Mouse (Mus musculus): ENCODE measurements around the gene Gm4491. TPM values are rescaled to one million over a fixed set of nuclear protein-coding genes. Genes with fewer than 3 reads are reported as not detected.

Gm4491 gene
- total RNA-seq, 1 experiment = not detected

DNA sequence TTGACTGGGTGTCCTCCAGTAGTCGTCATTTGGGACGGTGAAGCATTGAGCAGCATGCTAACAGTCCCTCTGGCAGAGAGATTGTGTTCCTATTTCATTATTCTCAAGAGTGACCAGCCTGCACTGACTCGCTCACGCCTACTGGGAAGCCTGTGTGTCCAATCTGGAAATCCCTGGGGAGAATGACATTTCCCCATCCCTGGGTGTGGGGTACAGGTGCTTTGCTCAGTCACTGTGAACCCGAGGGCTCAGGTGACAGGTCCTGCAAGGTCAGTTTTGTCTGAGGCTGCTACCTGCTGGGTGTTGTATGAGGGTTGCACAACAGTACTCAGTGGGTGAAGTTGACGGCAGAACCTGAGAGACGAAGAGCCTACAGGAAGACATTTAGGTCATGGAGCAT is 6.6 kb upstream of the Gm4491 start:
- Histone ChIP-seq H3K36me3 (ENCODE audit: control insufficient read depth, insufficient read depth, low read length, poor library complexity, severe bottlenecking) (no peaks in the 10 kb centered on the region), H3K9ac (ENCODE audit: insufficient read depth, low read depth, low read length, poor library complexity, severe bottlenecking) (no peak overlapping the region), H3K9me3 (ENCODE audit: control insufficient read depth, insufficient read depth, low read depth, low read length) (no peaks in the 10 kb centered on the region), H3K27ac (ENCODE audit: insufficient read depth, low read depth, low read length, poor library complexity, severe bottlenecking) (no peak overlapping the region), H3K4me3 (ENCODE audit: insufficient read depth in 1 of 2, low read depth in 1 of 2, low read length in 2 of 2, poor library complexity in 1 of 2, severe bottlenecking in 1 of 2) (no peak overlapping the region), H3K4me1 (ENCODE audit: control insufficient read depth in 2 of 2, insufficient read depth in 2 of 2, low read length in 2 of 2, poor library complexity in 1 of 2) (no peaks in the 10 kb centered on the region)
- TF ChIP-seq MAFK (IDR thresholded peaks at IDR 0.05; ENCODE audit: insufficient read depth, low read depth, low read length) = no peak
- TF ChIP-seq CHD2 (IDR thresholded peaks at IDR 0.05; ENCODE audit: low read depth, low read length) = no peak
- no peak for TF ChIP-seq ZC3H11A (IDR thresholded peaks at IDR 0.05; ENCODE audit: borderline replicate concordance, low read depth, low read length)
- TF ChIP-seq ZNF384 (IDR thresholded peaks at IDR 0.05; ENCODE audit: low read depth, low read length) = no peak
- TF ChIP-seq HCFC1 (IDR thresholded peaks at IDR 0.05; ENCODE audit: borderline replicate concordance, insufficient read depth, low read length) = no peak
- DNase-seq (ENCODE audit: low read depth, low spot score) = no peak
- in situ Hi-C loops (cut with MboI; ENCODE audit: low sequenced_read_pairs in 2 of 2, unreplicated experiment in 2 of 2) = loop anchor here in 1 of 2 experiments (25.0 kb wide), 1 partner anchor 215 kb away; no protein-coding TSS in a partner anchor

- H3K4me3 ChIP-seq (ENCODE audit: insufficient read depth in 1 of 2, low read depth in 1 of 2, low read length in 2 of 2, poor library complexity in 1 of 2, severe bottlenecking in 1 of 2) = no peak overlapping the region
- TF ChIP-seq ZNF384 (IDR thresholded peaks at IDR 0.05; ENCODE audit: low read depth, low read length) (no peak), CHD2 (IDR thresholded peaks at IDR 0.05; ENCODE audit: low read depth, low read length) (no peak), ZC3H11A (IDR thresholded peaks at IDR 0.05; ENCODE audit: borderline replicate concordance, low read depth, low read length) (peak; percentile 81), MAFK (IDR thresholded peaks at IDR 0.05; ENCODE audit: insufficient read depth, low read depth, low read length) (no peak)
- H3K36me3 ChIP-seq (ENCODE audit: control insufficient read depth, insufficient read depth, low read length, poor library complexity, severe bottlenecking) = no peaks in the 10 kb centered on the region
- peak; percentile 44 for DNase-seq (ENCODE audit: low read depth, low spot score)
- H3K4me1 ChIP-seq (ENCODE audit: control insufficient read depth in 2 of 2, insufficient read depth in 2 of 2, low read length in 2 of 2, poor library complexity in 1 of 2) = no peaks in the 10 kb centered on the region
- H3K9ac ChIP-seq (ENCODE audit: insufficient read depth, low read depth, low read length, poor library complexity, severe bottlenecking) = no peak overlapping the region
- in situ Hi-C loops (cut with MboI; ENCODE audit: low sequenced_read_pairs in 2 of 2, unreplicated experiment in 2 of 2) = loop anchor here in 1 of 2 experiments (25.0 kb wide), 1 partner anchor 228 kb away; no protein-coding TSS in a partner anchor
- no peak overlapping the region for H3K27ac ChIP-seq (ENCODE audit: insufficient read depth, low read depth, low read length, poor library complexity, severe bottlenecking)
- no peaks in the 10 kb centered on the region for H3K9me3 ChIP-seq (ENCODE audit: control insufficient read depth, insufficient read depth, low read depth, low read length)
Observed at GRCm38 (mm10) chr14:57109194-57109593, 6.5 kb downstream of the Gm4491 start.

DNA sequence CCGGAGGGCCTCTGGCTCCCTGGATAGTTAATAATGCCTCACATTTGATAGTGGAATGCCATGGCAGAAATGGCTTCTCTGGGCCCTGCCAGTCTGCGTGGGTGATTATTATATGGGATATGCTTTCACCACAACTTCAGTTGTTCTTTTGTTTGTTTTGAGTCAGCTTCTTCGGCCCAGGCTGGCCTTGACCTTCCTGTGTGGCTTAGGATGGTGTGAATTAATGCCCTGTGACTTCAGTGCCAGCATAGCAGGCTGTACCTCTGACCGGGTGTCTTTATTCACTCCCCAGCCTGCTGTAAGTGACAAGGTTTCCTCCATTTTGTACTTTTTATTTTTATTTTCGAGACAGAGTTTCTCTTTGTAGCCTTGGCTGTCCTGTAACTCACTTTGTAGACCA is 7.8 kb downstream of the Gm4491 start:
- H3K4me3 ChIP-seq (ENCODE audit: insufficient read depth in 1 of 2, low read depth in 1 of 2, low read length in 2 of 2, poor library complexity in 1 of 2, severe bottlenecking in 1 of 2) = no peak overlapping the region
- no peaks in the 10 kb centered on the region; a peak in 1 of 4 replicates for H3K4me1 ChIP-seq (ENCODE audit: control insufficient read depth in 2 of 2, insufficient read depth in 2 of 2, low read length in 2 of 2, poor library complexity in 1 of 2)
- H3K9ac ChIP-seq (ENCODE audit: insufficient read depth, low read depth, low read length, poor library complexity, severe bottlenecking) = no peak overlapping the region
- H3K9me3 ChIP-seq (ENCODE audit: control insufficient read depth, insufficient read depth, low read depth, low read length) = no peaks in the 10 kb centered on the region
- no peak for DNase-seq (ENCODE audit: low read depth, low spot score)
- no peak overlapping the region for H3K27ac ChIP-seq (ENCODE audit: insufficient read depth, low read depth, low read length, poor library complexity, severe bottlenecking)
- in situ Hi-C loops (cut with MboI; ENCODE audit: low sequenced_read_pairs in 2 of 2, unreplicated experiment in 2 of 2) = loop anchor here in 1 of 2 experiments (25.0 kb wide), 1 partner anchor 229 kb away; no protein-coding TSS in a partner anchor
- TF ChIP-seq CHD2 (IDR thresholded peaks at IDR 0.05; ENCODE audit: low read depth, low read length) (no peak), MAFK (IDR thresholded peaks at IDR 0.05; ENCODE audit: insufficient read depth, low read depth, low read length) (no peak)
- H3K36me3 ChIP-seq (ENCODE audit: control insufficient read depth, insufficient read depth, low read length, poor library complexity, severe bottlenecking) = no peaks in the 10 kb centered on the region

DNA sequence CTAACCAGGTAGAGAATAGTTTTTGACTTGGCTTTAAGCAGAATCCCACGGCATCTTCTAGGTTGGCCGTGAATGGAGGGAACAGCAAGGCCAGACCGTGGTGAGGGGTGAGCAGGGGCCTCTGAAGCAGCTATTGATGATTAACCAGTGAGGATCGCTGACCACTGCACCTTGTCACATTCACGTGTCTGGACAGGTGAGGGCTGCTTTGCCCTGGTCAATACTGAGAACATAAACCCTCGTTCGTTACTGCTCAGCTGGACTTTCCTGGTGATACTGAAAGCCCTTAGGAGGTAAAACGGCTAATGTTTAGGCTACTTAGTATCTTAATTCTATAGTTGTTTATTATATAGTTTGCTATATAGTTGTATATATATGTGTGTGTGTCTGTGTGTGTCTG is 8.6 kb downstream of the Gm4491 start:
- no peaks in the 10 kb centered on the region for H3K9me3 ChIP-seq (ENCODE audit: control insufficient read depth, insufficient read depth, low read depth, low read length)
- no peaks in the 10 kb centered on the region; a peak in 1 of 4 replicates for H3K4me1 ChIP-seq (ENCODE audit: control insufficient read depth in 2 of 2, insufficient read depth in 2 of 2, low read length in 2 of 2, poor library complexity in 1 of 2)
- TF ChIP-seq ZNF384 (IDR thresholded peaks at IDR 0.05; ENCODE audit: low read depth, low read length) = no peak
- no peak overlapping the region for H3K27ac ChIP-seq (ENCODE audit: insufficient read depth, low read depth, low read length, poor library complexity, severe bottlenecking)
- H3K4me3 ChIP-seq (ENCODE audit: insufficient read depth in 1 of 2, low read depth in 1 of 2, low read length in 2 of 2, poor library complexity in 1 of 2, severe bottlenecking in 1 of 2) = no peak overlapping the region
- in situ Hi-C loops (cut with MboI; ENCODE audit: low sequenced_read_pairs in 2 of 2, unreplicated experiment in 2 of 2) = loop anchor here in 1 of 2 experiments (25.0 kb wide), 1 partner anchor 230 kb away; no protein-coding TSS in a partner anchor
- no peaks in the 10 kb centered on the region for H3K36me3 ChIP-seq (ENCODE audit: control insufficient read depth, insufficient read depth, low read length, poor library complexity, severe bottlenecking)
- no peak overlapping the region for H3K9ac ChIP-seq (ENCODE audit: insufficient read depth, low read depth, low read length, poor library complexity, severe bottlenecking)
- DNase-seq (ENCODE audit: low read depth, low spot score) = no peak

DNA sequence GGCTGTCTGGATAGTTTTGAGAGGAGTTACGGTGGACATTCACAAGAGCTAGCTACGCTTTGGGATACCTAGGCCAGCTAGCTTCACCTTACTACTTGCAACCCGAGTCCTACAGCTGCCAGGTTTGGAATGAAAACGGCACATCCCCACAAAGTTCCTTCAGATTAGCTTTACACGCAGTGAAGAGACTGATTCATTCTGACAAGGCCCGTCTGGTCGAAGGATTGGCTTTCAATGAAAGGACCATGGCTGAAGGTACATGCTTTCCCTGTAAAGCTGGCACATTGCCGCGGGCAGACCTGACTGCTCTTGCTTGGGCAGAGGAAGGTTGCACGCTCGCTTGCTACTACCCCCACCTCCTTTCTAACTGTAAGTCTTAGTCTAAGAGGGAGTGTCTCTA is 10.0 kb downstream of the Gm4491 start:
- DNase-seq (ENCODE audit: low read depth, low spot score) = no peak
- Histone ChIP-seq H3K9ac (ENCODE audit: insufficient read depth, low read depth, low read length, poor library complexity, severe bottlenecking) (no peak overlapping the region), H3K27ac (ENCODE audit: insufficient read depth, low read depth, low read length, poor library complexity, severe bottlenecking) (no peak overlapping the region), H3K9me3 (ENCODE audit: control insufficient read depth, insufficient read depth, low read depth, low read length) (no peaks in the 10 kb centered on the region), H3K4me3 (ENCODE audit: insufficient read depth in 1 of 2, low read depth in 1 of 2, low read length in 2 of 2, poor library complexity in 1 of 2, severe bottlenecking in 1 of 2) (no peak overlapping the region), H3K4me1 (ENCODE audit: control insufficient read depth in 2 of 2, insufficient read depth in 2 of 2, low read length in 2 of 2, poor library complexity in 1 of 2) (no peaks in the 10 kb centered on the region; a peak in 1 of 4 replicates), H3K36me3 (ENCODE audit: control insufficient read depth, insufficient read depth, low read length, poor library complexity, severe bottlenecking) (no peaks in the 10 kb centered on the region)
- in situ Hi-C loops (cut with MboI; ENCODE audit: low sequenced_read_pairs in 2 of 2, unreplicated experiment in 2 of 2) = loop anchor here in 1 of 2 experiments (25.0 kb wide), 1 partner anchor 232 kb away; no protein-coding TSS in a partner anchor
- TF ChIP-seq MAFK (IDR thresholded peaks at IDR 0.05; ENCODE audit: insufficient read depth, low read depth, low read length) (no peak), CHD2 (IDR thresholded peaks at IDR 0.05; ENCODE audit: low read depth, low read length) (no peak), ZC3H11A (IDR thresholded peaks at IDR 0.05; ENCODE audit: borderline replicate concordance, low read depth, low read length) (no peak), HCFC1 (IDR thresholded peaks at IDR 0.05; ENCODE audit: borderline replicate concordance, insufficient read depth, low read length) (no peak), ZNF384 (IDR thresholded peaks at IDR 0.05; ENCODE audit: low read depth, low read length) (no peak)
